ENCODE assay signal across 1 mouse cellular context in genomic region chr4:155235311-155236119, GRCm38 (mm10).
A peak's percentile ranks its signal among the peaks of the same experiment; 100 is the strongest.
TF ChIP-seq lines count a peak whose summit lies in the region.

No protein-coding gene starts in this region.

TF ChIP-seq in CH12.LX, 34 proteins besides CTCF, POLR2A, EP300 and RAD21:
- TF ChIP-seq JUND (conservative IDR thresholded peaks at IDR 0.05; ENCODE audit: low read depth, low read length) (0 out of 2 replicates have a peak, but pooled peaks have one; percentile 22), CHD2 (IDR thresholded peaks at IDR 0.05; ENCODE audit: low read length) (no peak), SIN3A (IDR thresholded peaks at IDR 0.05; ENCODE audit: low read length) (0 out of 2 replicates have a peak, but pooled peaks have one; percentile 14), IRF4 (IDR thresholded peaks at IDR 0.05; ENCODE audit: low read depth, low read length) (no peak), MEF2A (IDR thresholded peaks at IDR 0.05; ENCODE audit: borderline replicate concordance, low read depth, low read length) (peak; percentile 58; the same call in 1 of the 2 replicates), ETS1 (conservative IDR thresholded peaks at IDR 0.05; ENCODE audit: low read depth, low read length) (0 out of 2 replicates have a peak, but pooled peaks have one; percentile 2), JUN (IDR thresholded peaks at IDR 0.05; ENCODE audit: insufficient read depth, low read depth, low read length) (peak; percentile 47; the same call in 1 of the 2 replicates), TCF12 (IDR thresholded peaks at IDR 0.05; ENCODE audit: low read depth, low read length) (peak; percentile 41; the same call in 1 of the 2 replicates)
TF ChIP-seq in CH12.LX: peak in this region for 6.
